Mouse (Mus musculus) lung, adult 2 months (tissue): ENCODE results near the gene Man1c1.

Experiments
- CTCF ChIP-seq: fragments of 200-500 bp; IDR thresholded peaks from 2 replicates; pipeline ENCODE4 v1.5.1; 2011; ENCODE audit warnings: mild to moderate bottlenecking, low read length, control low read depth; ENCODE audit not compliant: insufficient read depth
- POLR2A ChIP-seq: fragments of 200-500 bp; IDR thresholded peaks from 2 replicates; pipeline ENCODE4 v1.6.1; 2011; ENCODE audit warnings: low read depth, mild to moderate bottlenecking, control low read depth, low read length, borderline replicate concordance; ENCODE audit errors: extremely low read depth

DNA sequence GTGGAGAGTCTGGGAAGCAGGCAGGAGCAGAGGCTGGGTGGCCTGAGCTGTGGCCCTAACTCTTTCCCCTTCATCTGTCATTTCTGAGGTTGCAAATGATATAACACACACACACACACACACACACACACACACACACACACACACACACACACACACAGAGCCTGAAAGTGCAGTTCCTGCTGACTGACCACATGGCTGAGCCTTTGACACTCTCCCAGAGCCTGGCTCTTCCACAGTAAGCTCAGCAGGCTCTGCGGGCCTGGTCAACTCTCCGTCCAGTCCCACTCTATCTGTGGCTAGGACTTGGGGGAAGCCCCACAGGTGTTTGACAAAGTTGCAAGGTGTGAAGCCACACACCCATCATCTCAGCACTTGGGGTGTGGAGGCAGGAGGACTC is 126.8 kb downstream of the Man1c1 start:
- TF ChIP-seq CTCF = no peak
- TF ChIP-seq POLR2A = no peak
